Mouse (Mus musculus) central nervous system, embryonic 11.5 days (tissue): Measurements from ENCODE around the gene Fxyd3. TPM values are rescaled to one million over a fixed set of nuclear protein-coding genes. Genes with fewer than 3 reads are reported as not detected.

Source experiments
- polyA plus RNA-seq: library from polyadenylated mRNA; depleted of rRNA; stranded (reverse); fragments of >200 nt; gene quantifications from 2 replicates; pipeline ENCODE4 v1.2.3, GENCODE M21; 2012; rRNA removed

Fxyd3 gene
- polyA plus RNA-seq, result 0.89 and 4.8 TPM in 2 replicates

GRCm38 (mm10) chr7:31076492-31076891 is at the start of gene Fxyd3:
Gene Fxyd3 (minus strand): TSS chr7:31076704.

GRCm38 (mm10) chr7:31115182-31115581 is 38.7 kb upstream of the Fxyd3 start, which contains the start of gene Hpn:
Gene Hpn (minus strand): TSS chr7:31115290.

GRCm38 (mm10) chr7:31059108-31059507 is 17.4 kb downstream of the Fxyd3 start, which contains the start of gene Lgi4:
Gene Lgi4 (plus strand): TSS chr7:31059342.

GRCm38 (mm10) chr7:31057071-31057470 is 19.4 kb downstream of the Fxyd3 start, which contains the start of gene Fxyd1:
Gene Fxyd1 (minus strand): TSS chr7:31057199.

GRCm38 (mm10) chr7:31051321-31052021 is 25.0 kb downstream of the Fxyd3 start, which contains the start of gene Fxyd7:
Gene Fxyd7 (minus strand): TSS chr7:31051467.

GRCm38 (mm10) chr7:31042431-31042910 is 34.0 kb downstream of the Fxyd3 start, which contains the start of gene Fxyd5:
Gene Fxyd5 (minus strand): TSS chr7:31042481.

Other genes with a start within 250 kb of the Fxyd3 start
- 0.05 TPM in 1 of 2 replicates, not detected in the other for gene Ffar3, start 220.5 kb downstream of the Fxyd3 start, polyA plus RNA-seq
- 0.02 TPM in 1 of 2 replicates, not detected in the other for gene Ffar1, start 215.1 kb downstream of the Fxyd3 start, polyA plus RNA-seq
- 0.01 and 0.05 TPM in 2 replicates for gene Cd22, start 196.4 kb downstream of the Fxyd3 start, polyA plus RNA-seq
- 0.26 and 0.46 TPM in 2 replicates for gene Mag, start 161.8 kb downstream of the Fxyd3 start, polyA plus RNA-seq
- gene Hamp2, start 152.0 kb downstream of the Fxyd3 start, polyA plus RNA-seq, result not detected in 2 replicates
- gene Hamp, start 132.7 kb downstream of the Fxyd3 start, polyA plus RNA-seq, result not detected in 2 replicates
- gene Usf2, start 119.9 kb downstream of the Fxyd3 start, polyA plus RNA-seq, result 97.2 and 156 TPM in 2 replicates
- 15.1 and 19.4 TPM in 2 replicates for gene Lsr, start 103.2 kb downstream of the Fxyd3 start, polyA plus RNA-seq
- 0.60 and 0.68 TPM in 2 replicates for gene Fam187b, start 102.9 kb downstream of the Fxyd3 start, polyA plus RNA-seq
- 5.5 and 7.8 TPM in 2 replicates for gene Fxyd5, start 34.2 kb downstream of the Fxyd3 start, polyA plus RNA-seq
- gene Fxyd7, start 25.2 kb downstream of the Fxyd3 start, polyA plus RNA-seq, result 5.0 and 10.5 TPM in 2 replicates
- gene Fxyd1, start 19.5 kb downstream of the Fxyd3 start, polyA plus RNA-seq, result 8.6 and 18.0 TPM in 2 replicates
- gene Lgi4, start 17.4 kb downstream of the Fxyd3 start, polyA plus RNA-seq, result 1.8 and 3.3 TPM in 2 replicates
- 3.0 and 3.2 TPM in 2 replicates for gene Hpn, start 38.6 kb upstream of the Fxyd3 start, polyA plus RNA-seq
- gene Scn1b, start 50.3 kb upstream of the Fxyd3 start, polyA plus RNA-seq, result 1.2 and 2.5 TPM in 2 replicates
- 209 and 271 TPM in 2 replicates for gene Gramd1a, start 79.2 kb upstream of the Fxyd3 start, polyA plus RNA-seq
- gene Scgb2b2, start 213.8 kb upstream of the Fxyd3 start, polyA plus RNA-seq, result not detected in 2 replicates
- not detected in 2 replicates for gene Scgb1b2, start 215.1 kb upstream of the Fxyd3 start, polyA plus RNA-seq